Mouse (Mus musculus): Measurements from ENCODE around the gene Tmem129. TPM values are rescaled to one million over a fixed set of nuclear protein-coding genes. Genes with fewer than 3 reads are reported as not detected.

Tmem129 gene
- polyA plus RNA-seq, 1 experiment from 2014 or later, result 29.5 TPM

GRCm38 (mm10) chr5:33683897-33684652 lies 25.9 kb upstream of the Tmem129 start:
- no peaks in the 10 kb centered on the region for H3K36me3 ChIP-seq
- ATAC-seq (replicated peaks; ENCODE audit: insufficient number of reproducible peaks, insufficient read depth, low FRiP score, low read depth), result 0 out of 2 replicates have a peak, but pooled peaks have one; percentile 37
- WGBS, result 42% methylated on average over 7 of the region's 7 CpGs
- H3K27ac ChIP-seq, result no peak overlapping the region
- no peaks in the 10 kb centered on the region for H3K9me3 ChIP-seq (replicated peaks)
- peaks cover 21% of the 10 kb centered on the region for H3K4me1 ChIP-seq (replicated peaks)
- no peak overlapping the region for H3K4me3 ChIP-seq
- no peaks in the 10 kb centered on the region for H3K27me3 ChIP-seq
- no peak overlapping the region for H3K9ac ChIP-seq
- H3K4me2 ChIP-seq, result no peak overlapping the region

GRCm38 (mm10) chr5:33682963-33683362 lies 24.7 kb upstream of the Tmem129 start:
- Histone ChIP-seq H3K4me1 (replicated peaks) (peaks cover 11% of the 10 kb centered on the region), H3K4me2 (no peak overlapping the region), H3K4me3 (no peak overlapping the region), H3K9me3 (replicated peaks) (no peaks in the 10 kb centered on the region), H3K9ac (no peak overlapping the region), H3K36me3 (no peaks in the 10 kb centered on the region), H3K27ac (no peak overlapping the region), H3K27me3 (no peaks in the 10 kb centered on the region)
- 78% methylated on average over 4 of the region's 4 CpGs for WGBS
- no peak for ATAC-seq (replicated peaks; ENCODE audit: insufficient number of reproducible peaks, insufficient read depth, low FRiP score, low read depth)

- Histone ChIP-seq H3K4me1 (replicated peaks) (peaks cover 9% of the 10 kb centered on the region; the same call in 1 of the 2 replicates), H3K27me3 (no peaks in the 10 kb centered on the region)
- WGBS, result 63% methylated on average over 15 of the region's 15 CpGs
Measured at GRCm38 (mm10) chr5:33681611-33682388, 23.6 kb upstream of the Tmem129 start.

GRCm38 (mm10) chr5:33681044-33681443 lies 22.8 kb upstream of the Tmem129 start:
- Histone ChIP-seq H3K27me3 (no peaks in the 10 kb centered on the region), H3K4me2 (no peak overlapping the region), H3K4me3 (no peak overlapping the region), H3K9ac (no peak overlapping the region), H3K36me3 (no peaks in the 10 kb centered on the region), H3K9me3 (replicated peaks) (no peaks in the 10 kb centered on the region), H3K4me1 (replicated peaks) (peaks cover 9% of the 10 kb centered on the region; the same call in 1 of the 2 replicates), H3K27ac (no peak overlapping the region)
- 61% methylated on average over 3 of the region's 3 CpGs for WGBS
- ATAC-seq (replicated peaks; ENCODE audit: insufficient number of reproducible peaks, insufficient read depth, low FRiP score, low read depth), result no peak

More at GRCm38 (mm10) chr5:33681611-33682388, 23.6 kb upstream of the Tmem129 start:
- Histone ChIP-seq H3K4me3 (no peak overlapping the region), H3K4me2 (no peak overlapping the region), H3K9ac (no peak overlapping the region), H3K36me3 (no peaks in the 10 kb centered on the region), H3K9me3 (replicated peaks) (no peaks in the 10 kb centered on the region), H3K27ac (no peak overlapping the region)
- ATAC-seq (replicated peaks; ENCODE audit: insufficient number of reproducible peaks, insufficient read depth, low FRiP score, low read depth), result no peak

- H3K27me3 ChIP-seq, result no peaks in the 10 kb centered on the region
- H3K4me3 ChIP-seq, result no peak overlapping the region
- H3K27ac ChIP-seq, result no peak overlapping the region
- no peaks in the 10 kb centered on the region for H3K9me3 ChIP-seq (replicated peaks)
- no peak overlapping the region for H3K4me2 ChIP-seq
- no peaks in the 10 kb centered on the region for H3K36me3 ChIP-seq
- no peak overlapping the region for H3K9ac ChIP-seq
- no peak for ATAC-seq (replicated peaks; ENCODE audit: insufficient number of reproducible peaks, insufficient read depth, low FRiP score, low read depth)
- WGBS, result 80% methylated on average over 5 of the region's 5 CpGs
- H3K4me1 ChIP-seq (replicated peaks), result peaks cover 13% of the 10 kb centered on the region
Measured at GRCm38 (mm10) chr5:33678244-33678643, 20.0 kb upstream of the Tmem129 start.

- no peak for ATAC-seq (replicated peaks; ENCODE audit: insufficient number of reproducible peaks, insufficient read depth, low FRiP score, low read depth)
- Histone ChIP-seq H3K27ac (no peak overlapping the region), H3K4me1 (replicated peaks) (peaks cover 8% of the 10 kb centered on the region), H3K4me2 (no peak overlapping the region), H3K36me3 (peaks cover 12% of the 10 kb centered on the region), H3K4me3 (no peak overlapping the region), H3K9me3 (replicated peaks) (no peaks in the 10 kb centered on the region), H3K27me3 (no peaks in the 10 kb centered on the region), H3K9ac (no peak overlapping the region)
- WGBS, result 0% methylated on average over 1 of the region's 1 CpGs
Measured at GRCm38 (mm10) chr5:33675964-33676363, 17.7 kb upstream of the Tmem129 start.

- WGBS, result 44% methylated on average over 3 of the region's 3 CpGs
- H3K27ac ChIP-seq, result no peak overlapping the region
Measured at GRCm38 (mm10) chr5:33674439-33674838, 16.2 kb upstream of the Tmem129 start.

GRCm38 (mm10) chr5:33671659-33672058 lies 13.4 kb upstream of the Tmem129 start:
- WGBS, result 59% methylated on average over 5 of the region's 5 CpGs
- Histone ChIP-seq H3K4me2 (no peak overlapping the region), H3K9ac (no peak overlapping the region), H3K27ac (no peak overlapping the region), H3K9me3 (replicated peaks) (no peaks in the 10 kb centered on the region), H3K27me3 (no peaks in the 10 kb centered on the region), H3K4me1 (replicated peaks) (peaks cover 8% of the 10 kb centered on the region), H3K36me3 (peaks cover 53% of the 10 kb centered on the region), H3K4me3 (no peak overlapping the region)
- ATAC-seq (replicated peaks; ENCODE audit: insufficient number of reproducible peaks, insufficient read depth, low FRiP score, low read depth), result no peak

More at GRCm38 (mm10) chr5:33674439-33674838, 16.2 kb upstream of the Tmem129 start:
- Histone ChIP-seq H3K4me1 (replicated peaks) (peaks cover 8% of the 10 kb centered on the region), H3K9ac (peak overlapping the region; percentile 3; the same call in 1 of the 2 replicates), H3K36me3 (peaks cover 25% of the 10 kb centered on the region), H3K9me3 (replicated peaks) (no peaks in the 10 kb centered on the region), H3K4me2 (no peak overlapping the region), H3K27me3 (no peaks in the 10 kb centered on the region), H3K4me3 (no peak overlapping the region)
- ATAC-seq (replicated peaks; ENCODE audit: insufficient number of reproducible peaks, insufficient read depth, low FRiP score, low read depth), result 0 out of 2 replicates have a peak, but pooled peaks have one; percentile 2

GRCm38 (mm10) chr5:33668223-33668622 lies 10.0 kb upstream of the Tmem129 start:
- H3K27me3 ChIP-seq, result no peaks in the 10 kb centered on the region
- no peak for ATAC-seq (replicated peaks; ENCODE audit: insufficient number of reproducible peaks, insufficient read depth, low FRiP score, low read depth)
- H3K36me3 ChIP-seq, result peaks cover 72% of the 10 kb centered on the region
- no peak overlapping the region for H3K4me2 ChIP-seq
- H3K4me3 ChIP-seq, result no peak overlapping the region
- H3K4me1 ChIP-seq (replicated peaks), result no peaks in the 10 kb centered on the region
- H3K9ac ChIP-seq, result no peak overlapping the region
- no peak overlapping the region for H3K27ac ChIP-seq
- no peaks in the 10 kb centered on the region for H3K9me3 ChIP-seq (replicated peaks)

- H3K27ac ChIP-seq, result peak overlapping the region; percentile 59
- H3K4me3 ChIP-seq, result peak overlapping the region; percentile 85
- WGBS, result under 1% methylated on average over 26 of the region's 26 CpGs
- H3K4me2 ChIP-seq, result peak overlapping the region; percentile 82
- no peaks in the 10 kb centered on the region for H3K27me3 ChIP-seq
- peaks cover 48% of the 10 kb centered on the region for H3K36me3 ChIP-seq
- H3K9me3 ChIP-seq (replicated peaks), result no peaks in the 10 kb centered on the region
- peaks cover 28% of the 10 kb centered on the region for H3K4me1 ChIP-seq (replicated peaks)
- no peak for ATAC-seq (replicated peaks; ENCODE audit: insufficient number of reproducible peaks, insufficient read depth, low FRiP score, low read depth)
- peak overlapping the region; percentile 68 for H3K9ac ChIP-seq
Measured at GRCm38 (mm10) chr5:33658664-33659050, 441 bp upstream of the Tmem129 start.

- H3K4me2 ChIP-seq, result peak overlapping the region; percentile 82
- ATAC-seq (replicated peaks; ENCODE audit: insufficient number of reproducible peaks, insufficient read depth, low FRiP score, low read depth), result peak; percentile 5
- under 1% methylated on average over 32 of the region's 32 CpGs for WGBS
- peak overlapping the region; percentile 75 for H3K9ac ChIP-seq
- H3K9me3 ChIP-seq (replicated peaks), result no peaks in the 10 kb centered on the region
- H3K27me3 ChIP-seq, result no peaks in the 10 kb centered on the region
- H3K4me3 ChIP-seq, result peak overlapping the region; percentile 85
- H3K4me1 ChIP-seq (replicated peaks), result peaks cover 38% of the 10 kb centered on the region
- peak overlapping the region; percentile 97 for H3K27ac ChIP-seq
- H3K36me3 ChIP-seq, result peaks cover 43% of the 10 kb centered on the region
Measured at GRCm38 (mm10) chr5:33657251-33657786, 897 bp downstream of the Tmem129 start.
